Mouse (Mus musculus): ENCODE results near the gene Acsbg1.

DNA sequence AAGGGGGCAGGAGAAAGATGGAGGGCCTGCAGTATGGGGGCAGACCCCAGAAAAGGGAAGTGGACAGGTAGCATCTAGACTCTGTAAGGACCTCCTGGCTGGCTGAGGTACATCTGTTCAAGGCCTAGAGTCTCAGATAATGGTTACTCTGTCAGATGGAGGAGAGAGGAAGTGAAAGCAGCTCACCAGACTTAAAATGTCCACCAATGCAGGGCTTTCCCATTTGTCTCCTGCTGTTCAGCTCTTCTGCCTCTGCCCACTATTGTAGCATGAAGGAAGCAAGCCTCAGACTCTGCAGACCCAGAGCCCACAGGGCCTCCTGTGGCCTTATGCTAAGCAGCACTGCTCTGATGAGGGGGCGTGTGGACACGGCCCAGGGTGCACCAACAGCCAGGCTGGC, 106.6 kb downstream of the Acsbg1 start:
- TF ChIP-seq CTCF (IDR thresholded peaks at IDR 0.05) (no peak), EP300 (IDR thresholded peaks at IDR 0.05; ENCODE audit: insufficient read depth, low read depth, low read length) (no peak), POLR2A (IDR thresholded peaks at IDR 0.05; ENCODE audit: insufficient read depth, low read depth, low read length) (no peak)

Measured in heart, adult 2 months (tissue).